Mouse (Mus musculus): ENCODE results near the gene Nos1ap.

Gene Nos1ap

DNA sequence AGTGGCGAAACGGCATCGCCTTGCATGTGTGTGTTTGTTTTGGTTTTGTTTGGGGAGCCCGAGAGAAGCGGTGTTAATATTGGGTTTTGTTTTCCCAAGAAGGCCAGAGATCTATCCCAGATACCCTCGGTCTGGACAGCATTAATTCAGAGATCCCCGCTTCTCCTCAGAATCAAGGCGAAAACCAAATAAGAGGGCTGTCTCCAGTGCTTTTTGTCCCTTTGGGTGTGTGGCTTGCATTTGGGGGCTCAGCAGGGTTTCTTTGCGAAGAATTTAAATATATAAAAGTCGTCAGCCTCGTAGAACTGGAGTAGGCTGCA lies 340 bp upstream of the Nos1ap start:
- in situ Hi-C loops (cut with MboI; ENCODE audit: low sequenced_read_pairs): no loop called here

- in situ Hi-C loops (cut with MboI; ENCODE audit: low sequenced_read_pairs): no loop called here
These were observed 812 bp downstream of the Nos1ap start for GRCm38 (mm10) chr1:170588879-170589218.

- in situ Hi-C loops (cut with MboI; ENCODE audit: low sequenced_read_pairs): no loop called here
These were observed 1.3 kb downstream of the Nos1ap start for GRCm38 (mm10) chr1:170588353-170588752.

DNA sequence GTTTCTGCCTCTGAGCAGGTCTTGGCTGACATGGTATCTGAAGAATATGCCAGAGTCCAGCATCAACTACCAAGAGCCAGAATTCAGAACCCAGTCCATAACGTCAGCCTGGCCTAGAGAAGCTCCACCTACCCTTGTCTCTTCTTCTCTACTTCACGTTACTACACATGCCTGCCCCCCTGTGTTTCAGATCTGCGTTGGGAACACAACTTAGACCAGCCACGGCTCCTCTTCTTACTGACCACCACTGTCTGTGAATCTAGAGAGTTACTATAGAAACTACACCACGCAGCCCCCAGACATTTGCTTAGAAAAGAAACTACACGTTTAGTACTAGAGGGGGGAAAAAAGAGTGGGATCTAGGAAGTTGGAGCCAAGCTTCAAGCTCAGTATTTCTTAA lies 2.9 kb downstream of the Nos1ap start:
- in situ Hi-C loops (cut with MboI; ENCODE audit: low sequenced_read_pairs): no loop called here

DNA sequence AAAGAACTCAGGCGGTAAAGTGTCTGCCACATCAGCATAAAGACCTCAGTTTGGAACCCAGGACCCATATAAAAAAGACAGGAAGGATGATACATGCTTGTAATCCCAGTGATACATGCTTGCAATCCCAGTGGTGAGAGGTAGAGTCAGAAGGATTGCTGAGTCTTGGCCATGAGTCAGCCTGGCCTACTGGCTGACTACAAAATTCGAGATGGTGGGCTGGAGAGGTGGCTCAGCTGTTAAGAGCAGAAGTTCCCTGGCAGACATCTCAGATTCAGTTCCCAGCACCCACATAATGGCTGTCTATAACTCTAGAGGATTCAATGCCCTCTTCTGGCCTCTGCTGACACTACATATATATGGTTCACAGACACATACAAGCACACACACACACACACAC lies 5.7 kb downstream of the Nos1ap start:
- in situ Hi-C loops (cut with MboI; ENCODE audit: low sequenced_read_pairs): no loop called here

DNA sequence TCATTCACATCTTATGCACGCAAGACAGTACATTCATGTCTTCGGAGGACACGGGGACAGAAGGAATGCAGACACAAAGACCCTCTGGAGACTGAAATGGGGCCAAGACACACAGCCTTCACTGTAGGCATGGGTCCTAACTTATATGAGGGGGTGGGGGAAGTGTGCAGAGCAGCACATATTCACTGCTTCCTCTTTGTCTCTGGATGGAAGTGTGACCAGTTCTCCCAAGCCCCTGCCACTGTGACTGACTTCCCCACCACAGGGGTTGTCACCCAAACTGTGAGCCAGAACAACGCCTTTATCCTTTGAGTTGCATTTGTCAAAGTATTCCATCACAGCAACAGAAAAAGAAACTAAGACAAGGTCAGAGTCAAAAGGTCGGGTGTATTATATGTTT lies 7.3 kb downstream of the Nos1ap start:
- in situ Hi-C loops (cut with MboI; ENCODE audit: low sequenced_read_pairs): no loop called here

GRCm38 (mm10) chr1:170580485-170581110 lies 9.1 kb downstream of the Nos1ap start:
- in situ Hi-C loops (cut with MboI; ENCODE audit: low sequenced_read_pairs): no loop called here

GRCm38 (mm10) chr1:170579476-170579875 lies 10.2 kb downstream of the Nos1ap start:
- in situ Hi-C loops (cut with MboI; ENCODE audit: low sequenced_read_pairs): no loop called here

GRCm38 (mm10) chr1:170579063-170579462 lies 10.6 kb downstream of the Nos1ap start:
- in situ Hi-C loops (cut with MboI; ENCODE audit: low sequenced_read_pairs): no loop called here

- in situ Hi-C loops (cut with MboI; ENCODE audit: low sequenced_read_pairs): no loop called here
These were observed 13.0 kb downstream of the Nos1ap start for GRCm38 (mm10) chr1:170576728-170577065.

- in situ Hi-C loops (cut with MboI; ENCODE audit: low sequenced_read_pairs): no loop called here
These were observed 13.5 kb downstream of the Nos1ap start for GRCm38 (mm10) chr1:170576012-170576727.

GRCm38 (mm10) chr1:170573117-170573516 lies 16.5 kb downstream of the Nos1ap start:
- in situ Hi-C loops (cut with MboI; ENCODE audit: low sequenced_read_pairs): no loop called here

- in situ Hi-C loops (cut with MboI; ENCODE audit: low sequenced_read_pairs): no loop called here
These were observed 22.7 kb downstream of the Nos1ap start for GRCm38 (mm10) chr1:170566969-170567368.

DNA sequence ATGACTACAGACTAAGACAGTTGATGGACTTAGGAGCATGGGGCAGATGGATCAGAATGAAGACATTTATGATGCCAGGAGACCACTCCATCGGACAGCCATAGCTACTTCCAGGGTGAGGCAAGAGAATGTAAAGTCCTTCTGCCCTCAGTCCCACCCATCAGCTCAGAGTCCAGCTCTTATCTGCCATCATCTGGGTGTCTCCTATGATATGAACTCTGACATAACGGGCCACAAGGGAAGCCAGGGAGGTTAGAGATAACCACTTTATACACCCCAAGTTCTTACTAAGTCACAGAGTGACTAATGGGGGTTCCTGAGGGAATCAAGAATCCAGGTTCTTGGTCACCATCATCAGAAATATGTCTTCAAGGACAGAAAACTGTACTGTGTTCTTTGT lies 23.1 kb downstream of the Nos1ap start:
- in situ Hi-C loops (cut with MboI; ENCODE audit: low sequenced_read_pairs): no loop called here

DNA sequence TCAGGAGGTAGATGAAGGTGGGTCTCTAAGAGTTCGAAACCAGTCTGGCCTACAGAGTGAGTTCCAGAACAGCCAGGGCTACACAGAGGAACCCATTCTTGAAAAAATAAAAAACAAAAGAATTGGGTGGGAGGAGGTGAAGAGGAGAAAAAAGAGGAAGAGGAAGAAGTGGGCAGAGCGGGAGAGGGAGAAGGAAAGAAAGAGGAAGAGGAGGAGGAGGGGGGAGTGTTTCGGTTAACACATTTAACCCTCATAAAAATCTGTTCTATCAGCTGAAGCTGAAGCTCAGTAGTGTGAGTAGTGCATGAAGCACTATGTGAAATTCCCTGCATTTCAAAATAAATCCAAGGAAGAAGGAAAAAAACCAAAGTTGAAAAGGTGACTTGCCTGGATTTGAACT lies 24.7 kb downstream of the Nos1ap start:
- in situ Hi-C loops (cut with MboI; ENCODE audit: low sequenced_read_pairs): no loop called here

DNA sequence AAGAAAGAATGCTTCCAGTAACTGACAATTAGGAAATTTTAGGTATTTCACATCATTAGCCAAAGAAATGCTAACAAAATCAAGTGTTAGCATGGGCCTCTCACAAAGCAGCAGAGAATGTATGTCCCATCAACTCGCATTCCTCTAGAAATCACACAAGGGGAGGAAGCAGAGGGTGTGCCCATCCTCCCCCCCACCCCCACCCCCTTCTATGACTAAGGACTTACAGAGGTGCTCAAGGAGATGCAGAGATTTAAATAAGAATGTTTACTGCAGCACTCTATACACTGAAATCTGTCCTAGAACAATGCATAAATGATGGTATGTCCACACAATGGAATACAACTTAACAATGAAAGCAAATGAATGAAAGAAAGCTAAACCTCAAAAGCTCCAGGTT lies 27.2 kb downstream of the Nos1ap start:
- in situ Hi-C loops (cut with MboI; ENCODE audit: low sequenced_read_pairs): no loop called here

DNA sequence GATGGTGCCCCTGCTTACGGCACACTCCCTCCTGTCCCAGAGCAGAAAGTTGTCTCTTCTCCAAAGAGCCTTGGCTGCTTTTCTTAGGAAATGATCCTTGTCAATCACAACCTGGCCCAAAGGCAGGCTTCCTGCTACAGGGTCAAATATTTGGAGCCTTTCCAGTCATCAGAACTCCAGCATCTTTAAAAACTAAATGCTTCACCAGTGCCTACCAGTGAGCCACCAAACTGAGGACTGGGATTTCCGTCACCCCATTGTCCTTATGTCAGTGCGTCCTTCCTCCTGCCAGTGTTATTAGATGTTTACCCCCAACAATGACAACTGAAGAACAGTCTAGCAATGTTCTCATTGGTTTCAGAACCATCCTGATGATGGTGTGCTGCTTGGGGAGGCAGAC lies 28.9 kb downstream of the Nos1ap start:
- in situ Hi-C loops (cut with MboI; ENCODE audit: low sequenced_read_pairs): no loop called here

DNA sequence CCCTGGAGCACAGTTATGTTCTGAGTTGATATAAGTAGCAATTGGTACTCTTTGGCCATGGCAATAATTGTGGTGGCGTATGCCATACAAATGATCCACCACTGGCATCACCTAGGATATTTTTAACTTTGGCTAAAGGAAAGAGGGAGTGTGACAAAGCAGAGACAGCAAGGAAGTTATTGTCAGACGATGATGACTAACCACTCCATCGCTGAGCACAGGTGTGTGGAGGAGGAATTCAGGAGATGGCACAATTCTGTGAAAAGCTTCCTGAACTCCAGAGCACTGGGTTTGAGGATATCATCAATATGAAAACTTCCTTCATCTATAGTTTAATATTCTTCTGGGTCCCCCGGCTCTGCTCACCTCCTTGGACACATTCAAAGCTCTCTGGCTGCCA lies 31.7 kb downstream of the Nos1ap start:
- in situ Hi-C loops (cut with MboI; ENCODE audit: low sequenced_read_pairs): no loop called here

GRCm38 (mm10) chr1:170556696-170557095 lies 33.0 kb downstream of the Nos1ap start:
- in situ Hi-C loops (cut with MboI; ENCODE audit: low sequenced_read_pairs): no loop called here

GRCm38 (mm10) chr1:170554939-170555293 lies 34.7 kb downstream of the Nos1ap start:
- in situ Hi-C loops (cut with MboI; ENCODE audit: low sequenced_read_pairs): no loop called here

- in situ Hi-C loops (cut with MboI; ENCODE audit: low sequenced_read_pairs): no loop called here
These were observed 35.3 kb downstream of the Nos1ap start for GRCm38 (mm10) chr1:170554235-170554938.

DNA sequence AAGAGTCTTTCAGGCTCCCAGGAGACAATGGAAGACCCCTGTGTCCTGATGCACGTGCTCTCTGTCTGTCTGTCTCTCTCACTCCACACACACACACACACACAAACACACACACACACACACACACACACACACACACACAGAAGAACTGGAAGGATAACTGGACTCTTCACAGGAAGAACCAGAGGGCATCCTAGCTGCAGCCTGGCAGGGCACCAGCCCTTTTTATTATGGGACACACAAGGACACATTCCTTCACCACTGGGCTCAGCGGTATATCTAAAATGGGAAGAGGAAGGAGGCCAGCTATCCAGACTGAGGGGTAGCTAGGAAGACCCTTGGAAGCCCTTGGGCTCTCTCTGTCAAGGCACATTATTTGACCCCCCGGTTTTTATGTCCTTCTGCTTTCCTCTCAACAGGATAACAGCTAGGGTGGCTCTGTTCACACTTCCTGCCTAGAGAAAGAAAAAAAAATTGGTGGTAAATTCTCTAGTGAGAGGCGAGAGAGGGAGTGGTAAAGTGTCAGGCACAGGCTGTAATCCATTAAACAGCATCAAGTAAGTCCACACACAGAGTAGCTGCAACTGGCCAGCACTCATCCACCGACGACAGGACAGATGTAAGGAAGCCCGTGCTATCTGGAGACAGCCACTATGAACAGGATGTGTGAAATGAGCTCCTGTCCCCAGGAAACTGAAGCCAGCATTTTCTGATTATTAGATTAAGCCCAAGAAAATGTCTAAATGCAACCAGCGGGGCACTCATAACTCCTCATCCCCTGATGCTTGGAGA lies 38.8 kb downstream of the Nos1ap start:
- in situ Hi-C loops (cut with MboI; ENCODE audit: low sequenced_read_pairs): no loop called here
